Mouse (Mus musculus): ENCODE data around the gene Myrf.

GRCm38 (mm10) chr19:10223561-10223960, 17.0 kb downstream of the Myrf start:
- no peak for TF ChIP-seq POLR2A (IDR thresholded peaks at IDR 0.05; ENCODE audit: insufficient read depth, low read length)
- TF ChIP-seq EP300 (IDR thresholded peaks at IDR 0.05; ENCODE audit: insufficient read depth, low read depth, low read length): no peak

Data from ES-Bruce4 (cell line).